Comparison of ENCODE assay signal across 9 mouse cellular contexts in the genomic region with DNA sequence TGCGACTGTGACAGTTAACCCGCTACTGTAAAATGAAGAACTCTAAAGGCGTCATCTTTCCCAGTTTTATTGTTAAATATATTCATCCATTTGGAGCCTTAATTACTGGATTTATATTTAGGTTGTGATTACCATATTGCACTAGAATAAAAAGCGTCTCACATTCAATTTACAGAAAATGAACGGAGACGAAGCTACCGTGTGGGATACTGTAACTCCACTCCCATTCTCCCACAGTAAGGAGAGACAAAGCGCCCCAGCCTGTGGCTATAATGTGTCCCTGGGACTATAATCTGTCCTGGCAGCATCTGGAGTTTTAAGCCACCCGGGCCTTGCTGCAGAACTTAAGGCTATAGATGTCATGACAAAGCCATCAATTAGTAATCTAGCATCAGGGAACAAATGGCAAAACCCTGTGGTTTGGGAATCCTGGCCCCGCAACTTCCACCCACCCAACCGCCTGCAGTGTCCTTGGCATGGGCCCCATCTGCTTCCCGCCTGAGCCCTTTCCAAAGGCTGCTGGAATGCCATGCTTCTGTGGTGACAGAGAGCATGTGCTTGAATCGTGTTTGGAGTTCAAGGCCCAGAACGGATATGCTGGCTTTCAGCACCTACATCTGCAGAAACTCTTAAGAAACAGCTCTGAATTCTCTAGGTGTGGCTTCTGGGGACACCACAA.
DNase-seq lines count a peak whose midpoint lies in the region; ATAC-seq and TF ChIP-seq lines count a peak whose summit lies in the region.
"Had no signal": no experiment of that assay in that cellular context is flagged by ENCODE, and none has a peak within 500 bp of the region (broad histone marks: within the 10 kb centered on the region; RNA-seq: fewer than 3 reads in every experiment).

No protein-coding gene starts in this region.

- peak overlapping the region; percentile 14; the same call in 1 of the 2 replicates for H3K27ac ChIP-seq in stomach, postnatal 0 days (replicated peaks)
- H3K27ac ChIP-seq in liver, postnatal 0 days (ENCODE audit: low read depth) = no peak overlapping the region
- H3K27ac ChIP-seq: kidney, postnatal 0 days had no signal

- TF ChIP-seq EP300 in stomach, postnatal 0 days (optimal IDR thresholded peaks at IDR 0.05) = no peak
- no peak for TF ChIP-seq EP300 in liver, postnatal 0 days (IDR thresholded peaks at IDR 0.05; ENCODE audit: low read depth)

- DNase-seq in kidney, postnatal 4 days = peak; percentile 26 to 42
- no peak for DNase-seq in kidney, postnatal 25 days
- DNase-seq in brain, adult 2 months (ENCODE audit: low read depth, low spot score) = peak; percentile 58
- DNase-seq in heart, adult 18-20 months = peak; percentile 54 to 77
- DNase-seq in layer of hippocampus, postnatal 14 days (ENCODE audit: low spot score in 2 of 2) = peak; percentile 69 to 82
- no peak for DNase-seq in stomach, postnatal 0 days (ENCODE audit: low spot score)
- DNase-seq in ovary, postnatal 14 days (ENCODE audit: low spot score) = no peak
- DNase-seq in liver, postnatal 0 days = no peak

- no peak overlapping the region for H3K4me3 ChIP-seq in stomach, postnatal 0 days (ENCODE audit: low read depth, low read length)
- H3K4me3 ChIP-seq in liver, postnatal 0 days (ENCODE audit: low read depth, low read length) = no peak overlapping the region

- TF ChIP-seq CTCF in stomach, postnatal 0 days (IDR thresholded peaks at IDR 0.05; ENCODE audit: low read depth) = no peak
- TF ChIP-seq CTCF in liver, postnatal 0 days (IDR thresholded peaks at IDR 0.05; ENCODE audit: low read depth) = no peak

- ATAC-seq in stomach, postnatal 0 days (ENCODE audit: low FRiP score, low TSS enrichment) = no peak
- no peak for ATAC-seq in liver, postnatal 0 days

- H3K36me3 ChIP-seq in stomach, postnatal 0 days (ENCODE audit: control insufficient read depth, insufficient read depth, low read length) = no peaks in the 10 kb centered on the region
- H3K36me3 ChIP-seq in liver, postnatal 0 days (replicated peaks; ENCODE audit: insufficient read depth, low read length) = no peaks in the 10 kb centered on the region

- H3K9me3 ChIP-seq in stomach, postnatal 0 days (ENCODE audit: control insufficient read depth, low read length) = no peaks in the 10 kb centered on the region
- no peaks in the 10 kb centered on the region for H3K9me3 ChIP-seq in liver, postnatal 0 days (ENCODE audit: low read length)

- no peaks in the 10 kb centered on the region for H3K27me3 ChIP-seq in stomach, postnatal 0 days (ENCODE audit: control insufficient read depth, insufficient read depth, low read length)
- H3K27me3 ChIP-seq in liver, postnatal 0 days (ENCODE audit: insufficient read depth, low read length) = no peaks in the 10 kb centered on the region

- no peak overlapping the region for H3K4me2 ChIP-seq in stomach, postnatal 0 days (replicated peaks; ENCODE audit: low read depth)
- H3K4me2 ChIP-seq in liver, postnatal 0 days (ENCODE audit: low read depth, low read length) = no peak overlapping the region

- H3K4me1 ChIP-seq in stomach, postnatal 0 days (replicated peaks; ENCODE audit: control insufficient read depth, insufficient read depth) = peaks cover 5% of the 10 kb centered on the region; the same call in 1 of the 2 replicates
- peaks cover 9% of the 10 kb centered on the region for H3K4me1 ChIP-seq in liver, postnatal 0 days (ENCODE audit: insufficient read depth)

- no peak overlapping the region for H3K9ac ChIP-seq in stomach, postnatal 0 days (ENCODE audit: low read length)
- H3K9ac ChIP-seq in liver, postnatal 0 days (replicated peaks) = no peak overlapping the region

- WGBS in stomach, postnatal 0 days = 68% methylated on average over 14 of the region's 14 CpGs
- WGBS in liver, postnatal 0 days (ENCODE audit: insufficient replicate concordance) = 84% methylated on average over 14 of the region's 14 CpGs

Comparison
In these comparisons a context has a peak if more than half of its experiments do, and no peak if none do; other contexts are left out.
1. DNase-seq: peak in kidney, postnatal 4 days (2 of 2), brain, adult 2 months (single experiment), heart, adult 18-20 months (2 of 2) and layer of hippocampus, postnatal 14 days (2 of 2); none in kidney, postnatal 25 days (0 of 2), stomach, postnatal 0 days (single experiment), ovary, postnatal 14 days (single experiment) and liver, postnatal 0 days (single experiment).